Mouse (Mus musculus): Measurements from ENCODE around the gene Negr1. TPM values are rescaled to one million over a fixed set of nuclear protein-coding genes. Genes with fewer than 3 reads are reported as not detected.

The Negr1 gene
- polyA plus RNA-seq, 1 experiment, result 93.8 TPM

GRCm38 (mm10) chr3:157154902-157155301 is 593.3 kb downstream of the Negr1 start:
- Histone ChIP-seq H3K4me3 (ENCODE audit: insufficient read depth, low read length) (no peak overlapping the region), H3K4me1 (ENCODE audit: control insufficient read depth, insufficient read depth, low read length) (peaks cover 2% of the 10 kb centered on the region; the same call in 1 of the 2 replicates), H3K27ac (ENCODE audit: insufficient read depth, low read length) (no peak overlapping the region; the same call in 1 of the 2 replicates)
- TF ChIP-seq CTCF (IDR thresholded peaks at IDR 0.05; ENCODE audit: extremely low read depth, insufficient read depth, low read length) (no peak), POLR2A (IDR thresholded peaks at IDR 0.05; ENCODE audit: extremely low read depth, insufficient read depth, low read length) (no peak)

GRCm38 (mm10) chr3:157155513-157155912 is 593.9 kb downstream of the Negr1 start:
- Histone ChIP-seq H3K4me3 (ENCODE audit: insufficient read depth, low read length) (no peak overlapping the region), H3K4me1 (ENCODE audit: control insufficient read depth, insufficient read depth, low read length) (peaks cover 2% of the 10 kb centered on the region; the same call in 1 of the 2 replicates), H3K27ac (ENCODE audit: insufficient read depth, low read length) (no peak overlapping the region)
- TF ChIP-seq CTCF (IDR thresholded peaks at IDR 0.05; ENCODE audit: extremely low read depth, insufficient read depth, low read length) (no peak), POLR2A (IDR thresholded peaks at IDR 0.05; ENCODE audit: extremely low read depth, insufficient read depth, low read length) (no peak)

GRCm38 (mm10) chr3:157164840-157165595 is 603.4 kb downstream of the Negr1 start:
- H3K27ac ChIP-seq (ENCODE audit: insufficient read depth, low read length), result no peak overlapping the region
- H3K4me1 ChIP-seq (ENCODE audit: control insufficient read depth, insufficient read depth, low read length), result peaks cover 2% of the 10 kb centered on the region; the same call in 1 of the 2 replicates
- no peak overlapping the region for H3K4me3 ChIP-seq (ENCODE audit: insufficient read depth, low read length)
- no peak for TF ChIP-seq CTCF (IDR thresholded peaks at IDR 0.05; ENCODE audit: extremely low read depth, insufficient read depth, low read length)
- no peak for TF ChIP-seq POLR2A (IDR thresholded peaks at IDR 0.05; ENCODE audit: extremely low read depth, insufficient read depth, low read length)

- Histone ChIP-seq H3K27ac (ENCODE audit: insufficient read depth, low read length) (no peak overlapping the region), H3K4me3 (ENCODE audit: insufficient read depth, low read length) (no peak overlapping the region), H3K4me1 (ENCODE audit: control insufficient read depth, insufficient read depth, low read length) (no peaks in the 10 kb centered on the region; the same call in 1 of the 2 replicates)
- TF ChIP-seq CTCF (IDR thresholded peaks at IDR 0.05; ENCODE audit: extremely low read depth, insufficient read depth, low read length) (no peak), POLR2A (IDR thresholded peaks at IDR 0.05; ENCODE audit: extremely low read depth, insufficient read depth, low read length) (no peak)
Observed at GRCm38 (mm10) chr3:157181975-157182374, 620.4 kb downstream of the Negr1 start.

- H3K4me3 ChIP-seq (ENCODE audit: insufficient read depth, low read length), result no peak overlapping the region
- H3K27ac ChIP-seq (ENCODE audit: insufficient read depth, low read length), result no peak overlapping the region
- TF ChIP-seq POLR2A (IDR thresholded peaks at IDR 0.05; ENCODE audit: extremely low read depth, insufficient read depth, low read length), result no peak
- no peak for TF ChIP-seq CTCF (IDR thresholded peaks at IDR 0.05; ENCODE audit: extremely low read depth, insufficient read depth, low read length)
- H3K4me1 ChIP-seq (ENCODE audit: control insufficient read depth, insufficient read depth, low read length), result peaks cover 1% of the 10 kb centered on the region; the same call in 1 of the 2 replicates
Observed at GRCm38 (mm10) chr3:157188939-157189725, 627.5 kb downstream of the Negr1 start.

- TF ChIP-seq POLR2A (IDR thresholded peaks at IDR 0.05; ENCODE audit: extremely low read depth, insufficient read depth, low read length) (no peak), CTCF (IDR thresholded peaks at IDR 0.05; ENCODE audit: extremely low read depth, insufficient read depth, low read length) (0 out of 2 replicates have a peak, but pooled peaks have one; percentile 11)
- H3K27ac ChIP-seq (ENCODE audit: insufficient read depth, low read length), result no peak overlapping the region
- no peak overlapping the region for H3K4me3 ChIP-seq (ENCODE audit: insufficient read depth, low read length)
- peaks cover 1% of the 10 kb centered on the region; the same call in 1 of the 2 replicates for H3K4me1 ChIP-seq (ENCODE audit: control insufficient read depth, insufficient read depth, low read length)
Observed at GRCm38 (mm10) chr3:157189834-157190233, 628.2 kb downstream of the Negr1 start.

GRCm38 (mm10) chr3:157190551-157190950 is 629.0 kb downstream of the Negr1 start:
- Histone ChIP-seq H3K4me3 (ENCODE audit: insufficient read depth, low read length) (no peak overlapping the region), H3K4me1 (ENCODE audit: control insufficient read depth, insufficient read depth, low read length) (peaks cover 1% of the 10 kb centered on the region; the same call in 1 of the 2 replicates), H3K27ac (ENCODE audit: insufficient read depth, low read length) (no peak overlapping the region)
- TF ChIP-seq POLR2A (IDR thresholded peaks at IDR 0.05; ENCODE audit: extremely low read depth, insufficient read depth, low read length) (no peak), CTCF (IDR thresholded peaks at IDR 0.05; ENCODE audit: extremely low read depth, insufficient read depth, low read length) (no peak)

GRCm38 (mm10) chr3:157192021-157192420 is 630.4 kb downstream of the Negr1 start:
- Histone ChIP-seq H3K27ac (ENCODE audit: insufficient read depth, low read length) (no peak overlapping the region), H3K4me1 (ENCODE audit: control insufficient read depth, insufficient read depth, low read length) (peaks cover 1% of the 10 kb centered on the region; the same call in 1 of the 2 replicates), H3K4me3 (ENCODE audit: insufficient read depth, low read length) (no peak overlapping the region)
- no peak for TF ChIP-seq POLR2A (IDR thresholded peaks at IDR 0.05; ENCODE audit: extremely low read depth, insufficient read depth, low read length)
- no peak for TF ChIP-seq CTCF (IDR thresholded peaks at IDR 0.05; ENCODE audit: extremely low read depth, insufficient read depth, low read length)

- no peak overlapping the region for H3K27ac ChIP-seq (ENCODE audit: insufficient read depth, low read length)
- H3K4me3 ChIP-seq (ENCODE audit: insufficient read depth, low read length), result no peak overlapping the region
- H3K4me1 ChIP-seq (ENCODE audit: control insufficient read depth, insufficient read depth, low read length), result no peaks in the 10 kb centered on the region; the same call in 1 of the 2 replicates
- no peak for TF ChIP-seq POLR2A (IDR thresholded peaks at IDR 0.05; ENCODE audit: extremely low read depth, insufficient read depth, low read length)
- TF ChIP-seq CTCF (IDR thresholded peaks at IDR 0.05; ENCODE audit: extremely low read depth, insufficient read depth, low read length), result no peak
Observed at GRCm38 (mm10) chr3:157193141-157193540, 631.5 kb downstream of the Negr1 start.
